Mouse (Mus musculus) heart, adult 2 months (tissue): ENCODE results near the gene Gm9844.

Source experiments
- CTCF ChIP-seq: fragments of 200-600 bp; IDR thresholded peaks from 2 replicates; pipeline ENCODE4 v1.8.1; 2022; ENCODE audit warnings: antibody characterized with exemption, mild to moderate bottlenecking, moderate library complexity
- EP300 ChIP-seq: fragments of 200-500 bp; IDR thresholded peaks from 2 replicates; pipeline ENCODE4 v1.6.1; 2011; ENCODE audit warnings: low read depth, low read length, control low read depth; ENCODE audit not compliant: insufficient read depth
- POLR2A ChIP-seq: fragments of 200-500 bp; IDR thresholded peaks from 2 replicates; pipeline ENCODE4 v1.6.1; 2011; ENCODE audit warnings: mild to moderate bottlenecking, low read depth, low read length, control low read depth; ENCODE audit not compliant: insufficient read depth

DNA sequence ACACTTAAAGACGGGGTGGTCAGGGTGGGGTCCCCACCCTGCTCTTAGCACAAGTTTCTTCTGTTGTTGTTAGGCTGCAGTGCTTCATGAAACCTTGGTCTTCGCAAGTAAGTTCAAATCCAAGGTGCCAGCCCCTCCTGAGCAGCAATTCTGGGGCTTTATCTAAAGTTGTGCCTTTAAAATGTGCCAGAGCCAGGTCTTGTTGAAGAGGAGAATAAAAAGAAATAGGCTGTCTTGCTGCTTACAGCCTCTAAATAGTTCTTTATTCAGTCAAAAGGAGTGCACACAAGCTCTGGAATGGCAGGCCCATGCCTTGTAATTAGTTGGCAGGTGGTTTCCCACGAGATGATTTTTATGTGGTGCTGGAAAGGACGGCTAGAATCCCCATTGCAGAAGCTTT lies 25.1 kb downstream of the Gm9844 start:
- TF ChIP-seq POLR2A (no peak), CTCF (no peak), EP300 (no peak)
